Mouse (Mus musculus) cortical plate, adult 2 months (tissue): ENCODE results near the gene Olfr521.

Source experiments
- CTCF ChIP-seq: fragments of 200-500 bp; IDR thresholded peaks from 2 replicates; pipeline ENCODE4 v1.5.1; 2011; ENCODE audit warnings: mild to moderate bottlenecking, control low read depth, low read length; ENCODE audit not compliant: insufficient read depth; ENCODE audit errors: extremely low read depth
- POLR2A ChIP-seq: fragments of 200-500 bp; IDR thresholded peaks from 2 replicates; pipeline ENCODE4 v1.6.1; 2011; ENCODE audit warnings: mild to moderate bottlenecking, low read length, control low read depth; ENCODE audit not compliant: insufficient read depth; ENCODE audit errors: extremely low read depth

DNA sequence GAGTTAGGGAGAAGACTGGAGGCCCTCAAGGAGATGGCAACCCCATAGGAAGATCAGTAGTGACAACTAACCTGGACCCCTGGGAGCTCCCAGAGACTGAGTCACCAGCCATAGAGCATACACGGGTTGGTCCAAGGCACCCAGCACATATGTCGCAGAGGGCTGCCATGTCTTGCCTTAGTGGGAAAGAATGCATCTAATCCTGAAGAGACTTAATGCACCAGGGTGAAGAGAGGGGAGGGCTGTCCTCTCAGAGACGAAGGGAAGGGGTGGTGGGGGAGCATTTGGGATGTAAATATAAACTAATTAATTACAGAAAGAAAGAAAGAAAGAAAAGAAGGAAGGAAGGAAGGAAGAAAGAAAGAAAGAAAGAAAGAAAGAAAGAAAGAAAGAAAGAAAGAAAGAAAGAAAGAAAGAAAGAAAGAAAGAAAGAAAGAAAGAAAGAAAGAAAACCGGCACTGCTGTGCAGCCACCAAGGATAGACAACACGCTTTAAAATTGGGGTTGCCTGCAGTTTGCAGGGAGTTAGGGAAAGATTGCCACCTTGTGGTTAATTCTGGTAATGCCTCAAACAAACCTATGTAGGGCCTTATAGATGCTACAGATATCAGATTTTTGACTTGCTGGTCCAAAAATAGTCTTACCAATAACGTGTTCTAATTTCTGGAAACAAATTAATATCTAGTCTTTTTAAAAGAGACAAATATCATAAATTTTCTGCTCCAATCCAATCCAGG lies 34.8 kb downstream of the Olfr521 start:
- TF ChIP-seq POLR2A: no peak
- peak; percentile 79 for TF ChIP-seq CTCF
